Mouse (Mus musculus) right cerebral cortex, adult 2 months (tissue): ENCODE measurements around the gene Slc25a16.
"Not testable (repeated sequence)": the region's sequence is repeated elsewhere in the genome, so short reads cannot be mapped to it uniquely, and the experiment has no call there.

Experiments used
- DNase-seq, 2 experiments: peaks; one replicate each; pipeline ENCODE4 v3.0.0; 2021 to 2022; ENCODE audit warnings: low spot score in 2 of 2

The Slc25a16 gene

GRCm38 (mm10) chr10:62902829-62903228, 17.6 kb upstream of the Slc25a16 start:
- no peak for DNase-seq

DNA sequence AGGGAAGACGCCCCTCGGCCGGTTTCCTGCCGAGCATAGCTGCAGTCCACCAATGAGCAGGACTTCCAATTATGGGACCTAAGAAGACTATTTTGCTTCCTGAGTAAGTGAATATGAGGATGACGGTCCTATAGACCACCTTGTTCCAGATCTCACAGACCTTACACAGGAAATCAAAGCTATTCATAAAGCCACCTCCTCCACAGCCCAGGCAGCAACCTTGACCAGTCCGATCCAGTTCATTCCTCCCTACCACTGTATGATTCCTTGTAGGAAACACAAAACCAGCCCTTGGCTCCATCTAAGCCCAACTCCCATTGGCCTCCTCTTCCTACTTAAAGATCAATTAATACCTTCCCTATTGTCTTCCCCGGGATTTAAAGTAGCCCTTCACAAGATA, 14.1 kb upstream of the Slc25a16 start:
- DNase-seq, result no peak

DNA sequence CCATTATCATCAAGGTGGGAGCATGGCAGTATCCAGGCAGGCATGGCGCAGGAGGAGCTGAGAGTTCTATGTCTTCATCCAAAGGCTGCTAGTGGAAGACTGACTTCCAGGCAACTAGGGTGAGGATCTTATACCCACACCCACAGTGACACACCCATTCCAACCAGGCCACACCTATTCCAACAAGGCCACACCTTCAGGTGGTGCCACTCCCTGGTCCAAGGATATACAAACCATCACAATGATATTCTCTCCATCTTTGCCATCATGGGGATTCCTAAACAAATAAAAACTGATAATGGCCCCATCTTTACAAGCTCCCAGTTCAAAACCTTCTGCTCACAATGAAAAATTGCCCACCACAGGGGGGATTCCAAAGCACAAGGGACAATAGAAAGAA, 11.5 kb upstream of the Slc25a16 start, which contains the start of gene Tet1:
Tet1 (minus strand) TSS at position 101 of the 400 bp plus-strand sequence.
- DNase-seq, result not testable (repeated sequence)

DNA sequence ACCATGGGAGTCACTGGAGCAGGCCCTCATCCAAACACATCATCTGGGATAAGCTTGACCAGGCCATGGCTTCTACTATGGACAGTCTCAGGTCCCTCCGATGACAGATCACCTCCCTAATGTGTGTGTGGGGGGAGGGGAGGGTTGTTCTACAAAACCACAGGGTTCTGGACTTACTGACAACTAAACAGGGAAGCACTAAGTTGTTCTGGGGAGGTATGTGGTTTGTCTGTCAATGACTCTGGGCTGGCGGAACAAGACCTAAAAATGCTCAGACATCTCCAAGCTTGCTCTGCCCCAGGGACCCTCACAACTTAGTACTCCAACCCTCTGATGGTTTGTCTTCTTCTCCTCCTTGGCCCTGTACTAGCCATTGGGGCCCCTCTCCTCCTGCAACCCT, 9.3 kb upstream of the Slc25a16 start:
- DNase-seq, result no peak

- no peak for DNase-seq
These were observed 1.4 kb upstream of the Slc25a16 start for GRCm38 (mm10) chr10:62918985-62919384.

- DNase-seq, result no peak
These were observed 328 bp downstream of the Slc25a16 start for GRCm38 (mm10) chr10:62920766-62921156.

DNA sequence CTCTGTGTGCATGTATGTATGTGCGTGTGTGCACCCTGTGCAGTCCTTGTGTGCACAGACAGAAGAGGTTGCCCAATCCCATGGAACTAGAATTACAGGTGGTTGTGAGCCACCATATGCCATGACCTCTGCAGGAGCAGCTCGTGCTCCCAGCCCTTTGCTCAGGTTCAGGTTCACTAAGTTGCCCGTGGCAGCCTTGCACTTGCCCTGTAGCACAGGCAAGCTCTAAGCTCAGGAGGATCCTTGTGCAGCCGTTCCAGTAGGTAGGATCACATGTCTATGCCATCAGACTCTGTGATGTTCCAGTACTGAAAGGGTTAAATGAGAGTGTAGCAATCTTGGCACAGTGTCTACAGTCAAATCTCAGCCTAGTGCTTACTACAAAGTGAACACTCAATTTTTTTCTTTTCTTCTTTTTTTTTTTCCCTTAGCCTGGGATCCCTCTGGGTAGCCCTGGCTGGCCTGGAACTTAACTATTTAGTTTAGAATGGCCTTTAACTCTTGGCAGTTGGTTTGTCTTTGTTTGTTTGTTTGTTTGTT, 3.7 kb downstream of the Slc25a16 start:
- no peak for DNase-seq

GRCm38 (mm10) chr10:62932381-62932780, 11.9 kb downstream of the Slc25a16 start:
- DNase-seq, result no peak

DNA sequence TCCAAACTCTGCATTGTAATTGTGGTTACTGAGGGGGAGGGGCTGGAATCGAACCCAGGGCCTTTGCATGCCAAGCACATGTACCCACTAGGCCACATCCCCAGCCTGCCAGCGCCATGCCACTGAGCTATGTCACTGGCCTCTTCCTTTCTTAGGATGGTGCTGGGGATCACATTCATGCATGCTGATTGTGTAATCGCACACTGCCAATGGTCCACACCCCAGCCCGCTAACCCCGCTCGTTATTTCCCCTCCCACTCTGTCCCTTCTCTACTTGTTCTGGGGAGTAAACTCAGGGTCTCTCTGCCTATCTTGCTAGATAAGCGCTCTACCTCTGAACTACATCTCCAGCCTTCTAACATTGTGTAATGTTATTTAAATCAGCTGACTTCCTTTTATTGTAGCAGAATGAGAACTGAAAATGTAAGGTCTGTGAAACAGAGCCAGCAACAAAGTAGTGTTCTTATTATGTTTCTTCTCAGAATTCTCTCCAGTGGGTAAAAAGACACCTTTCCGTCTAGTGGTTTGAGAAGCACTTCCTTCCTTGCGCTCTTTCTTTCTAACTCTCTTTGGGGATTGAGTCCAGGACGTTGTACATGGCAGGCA, 24.6 kb downstream of the Slc25a16 start:
- DNase-seq, result no peak

- peak; percentile 64 to 71 for DNase-seq
These were observed 26.5 kb downstream of the Slc25a16 start, which contains the start of gene Dna2 for GRCm38 (mm10) chr10:62946738-62947471. TSS of gene Dna2 (plus strand) at chr10:62947026.

GRCm38 (mm10) chr10:62948551-62948950, 28.1 kb downstream of the Slc25a16 start:
- DNase-seq, result no peak

GRCm38 (mm10) chr10:62963956-62964355, 43.5 kb downstream of the Slc25a16 start:
- no peak for DNase-seq

GRCm38 (mm10) chr10:62965796-62966195, 45.4 kb downstream of the Slc25a16 start:
- no peak for DNase-seq

DNA sequence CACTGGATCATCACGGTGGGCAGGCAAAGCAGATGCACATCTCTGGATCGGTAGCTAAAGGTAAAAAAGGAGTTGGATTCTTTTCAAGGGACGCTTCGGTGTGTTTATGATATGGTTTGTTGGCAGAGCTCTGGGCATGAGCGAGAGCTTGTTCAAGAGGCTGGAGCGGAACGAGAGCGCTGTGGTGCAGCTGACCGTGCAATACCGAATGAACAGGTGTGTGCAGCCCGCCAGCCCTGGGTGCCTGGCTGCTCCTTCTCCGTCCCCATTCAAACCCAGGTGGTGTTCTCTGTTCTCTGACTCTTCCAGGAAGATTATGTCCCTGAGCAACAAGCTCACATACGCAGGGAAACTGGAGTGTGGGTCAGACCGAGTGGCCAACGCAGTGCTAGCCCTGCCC, 45.9 kb downstream of the Slc25a16 start:
- DNase-seq, result no peak

DNA sequence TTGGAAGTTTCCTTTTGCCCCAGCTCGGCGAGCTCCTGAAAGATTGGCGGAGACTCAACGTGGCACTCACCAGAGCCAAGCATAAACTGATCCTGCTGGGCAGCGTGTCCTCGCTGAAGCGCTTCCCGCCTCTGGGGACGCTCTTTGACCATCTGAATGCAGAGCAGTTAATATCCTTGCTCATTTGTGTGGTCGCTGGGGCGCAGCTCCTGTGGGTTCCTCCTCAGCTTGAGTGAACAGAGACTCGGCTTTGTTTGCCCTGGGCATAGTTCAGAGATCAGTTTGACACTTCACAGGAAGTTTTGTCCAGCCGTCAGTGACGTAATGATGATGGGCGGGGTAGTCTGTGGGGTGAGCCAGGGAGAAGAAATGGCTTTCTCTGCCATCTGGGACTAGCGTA, 51.4 kb downstream of the Slc25a16 start:
- DNase-seq, result no peak

GRCm38 (mm10) chr10:62979667-62980038, 59.2 kb downstream of the Slc25a16 start:
- DNase-seq, result no peak

DNA sequence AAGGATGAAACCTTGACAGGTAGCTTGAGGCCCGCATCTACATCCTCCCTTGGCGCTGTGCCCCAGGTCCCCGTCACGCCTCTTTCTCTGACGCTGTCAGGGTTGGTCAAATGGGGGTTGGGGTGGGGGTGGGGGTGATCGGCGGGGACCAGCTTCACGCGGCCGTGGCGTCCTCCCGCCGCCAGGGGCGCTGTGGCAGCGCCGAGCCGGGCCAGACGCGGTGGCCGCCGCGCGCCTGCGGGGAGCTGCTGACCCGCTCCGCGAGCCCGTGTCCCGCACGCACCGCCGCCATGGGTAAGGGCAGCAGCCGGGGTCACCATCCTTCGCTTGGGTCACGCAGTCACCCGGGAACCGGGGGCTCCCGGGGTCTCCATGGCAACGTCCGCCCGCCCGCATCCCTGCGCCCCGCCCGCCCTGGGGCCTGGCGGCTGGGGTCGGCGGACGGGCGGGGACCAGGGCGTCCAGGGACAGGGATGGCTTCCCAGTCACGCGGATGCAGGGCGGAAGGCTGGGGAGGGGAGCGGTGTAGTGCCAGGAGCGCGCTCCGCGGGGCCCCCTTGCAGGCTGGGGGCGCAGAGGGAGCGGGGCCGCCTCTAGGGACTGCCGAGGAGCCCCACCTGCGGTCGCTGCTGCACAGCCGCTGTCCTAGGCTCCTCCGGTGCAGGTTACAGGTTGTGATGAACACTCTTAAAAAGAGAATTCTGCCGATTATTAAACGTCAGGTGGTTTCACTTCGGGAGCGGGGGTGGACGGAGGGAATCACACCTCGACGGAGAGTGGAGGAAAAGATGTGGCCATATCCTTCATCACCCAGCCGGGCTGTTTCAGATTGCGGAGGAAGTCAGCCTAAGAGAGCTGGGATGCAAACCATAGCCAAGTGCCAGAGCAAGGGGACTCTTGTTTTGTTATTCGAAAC, 59.9 kb downstream of the Slc25a16 start, which contains the start of gene Rufy2:
Rufy2 (plus strand) TSS at position 185 of the 916 bp plus-strand sequence.
- peak; percentile 87 to 91 for DNase-seq

DNA sequence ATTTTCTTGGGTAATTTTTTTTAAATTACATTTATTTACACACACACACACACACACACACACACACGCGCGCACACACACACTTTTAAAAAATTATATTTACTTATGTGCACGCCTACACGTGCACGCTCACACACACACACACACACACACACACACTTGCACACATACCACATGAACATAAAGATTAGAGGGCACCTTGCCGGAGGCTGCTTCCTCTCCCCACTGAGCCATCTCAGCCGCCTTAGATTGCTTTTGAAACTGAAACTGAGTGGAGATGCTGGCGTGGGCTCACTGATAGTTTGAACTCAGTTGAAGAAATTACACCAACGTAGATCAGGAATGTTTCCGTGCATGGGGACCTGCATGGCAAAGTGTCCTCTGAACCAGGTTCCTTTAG, 63.6 kb downstream of the Slc25a16 start:
- DNase-seq, result no peak

DNA sequence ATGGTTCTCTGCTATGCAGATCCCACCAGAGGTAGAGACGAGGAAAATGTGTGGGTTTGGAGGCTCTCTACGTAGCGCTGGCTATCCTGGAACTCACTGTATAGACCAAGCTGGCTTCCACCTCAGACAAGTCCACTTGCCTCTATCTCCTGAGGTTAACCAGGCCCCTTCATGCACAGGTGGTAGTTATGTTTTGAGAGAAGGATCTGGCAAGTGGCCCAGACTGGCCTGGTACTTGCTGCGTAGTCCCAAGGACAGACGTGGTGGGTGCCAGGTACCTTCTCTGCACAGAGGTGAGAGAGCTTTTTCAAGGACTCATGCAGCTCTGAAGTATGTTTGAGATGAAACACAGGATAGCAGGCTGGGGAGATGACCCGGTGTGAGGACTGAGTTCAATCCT, 64.1 kb downstream of the Slc25a16 start:
- no peak for DNase-seq

DNA sequence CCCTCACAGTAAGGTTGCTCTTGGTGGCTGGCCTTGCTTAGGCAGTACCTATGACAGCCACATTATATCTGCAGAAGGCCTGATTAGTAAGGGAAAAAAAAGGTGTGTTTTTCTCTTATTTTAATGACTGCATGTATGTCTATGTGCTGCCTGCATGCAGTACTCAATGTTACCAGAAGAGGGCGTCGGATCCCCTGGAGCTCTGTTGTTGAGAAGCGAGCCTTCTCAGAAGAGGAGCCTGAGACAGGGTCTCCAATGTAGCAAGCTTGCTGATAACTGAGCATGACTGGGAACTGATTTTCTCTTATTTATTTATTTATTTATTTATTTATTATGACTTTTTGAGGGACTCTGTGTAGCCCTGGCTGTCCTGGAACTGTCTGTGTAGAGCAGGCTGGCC, 66.9 kb downstream of the Slc25a16 start:
- no peak for DNase-seq

- no peak for DNase-seq
These were observed 70.2 kb downstream of the Slc25a16 start for GRCm38 (mm10) chr10:62990636-62991035.

DNA sequence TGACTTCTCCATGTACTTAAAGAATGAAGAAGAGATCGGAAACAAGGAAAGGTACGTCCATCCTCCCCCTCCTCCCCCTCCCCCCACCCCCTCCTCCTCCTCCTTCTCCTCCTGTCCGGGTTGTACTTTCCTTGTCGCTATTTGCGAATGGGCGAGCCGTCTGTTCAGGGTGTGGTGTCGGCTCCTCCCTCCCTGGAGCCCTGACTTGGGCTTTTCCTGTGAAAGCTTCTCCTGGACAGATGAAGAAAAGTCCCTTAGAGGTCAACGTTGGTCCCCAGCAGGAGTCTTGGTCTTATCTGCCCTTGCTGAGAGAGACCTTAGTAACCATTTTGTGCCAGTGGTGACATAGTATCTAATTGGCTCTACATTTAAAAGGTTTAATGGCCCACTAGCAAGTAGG, 73.6 kb downstream of the Slc25a16 start:
- DNase-seq, result no peak
